Mouse (Mus musculus) thymus, adult 2 months (tissue): ENCODE data around the gene Kcna1. TPM values are rescaled to one million over a fixed set of nuclear protein-coding genes. Genes with fewer than 3 reads are reported as not detected.

Source experiments
- DNase-seq: peaks from one replicate; pipeline ENCODE4 v3.0.0; 2021
- H3K27ac ChIP-seq: fragments of 200-500 bp; 2 replicates; pipeline ENCODE4 v1.5.1; 2012; ENCODE audit warnings: low read length, control low read depth; ENCODE audit not compliant: control insufficient read depth, insufficient read depth
- H3K27me3 ChIP-seq: fragments of 200-500 bp; 2 replicates; pipeline ENCODE4 v1.6.1; 2012; ENCODE audit warnings: mild to moderate bottlenecking, low read length, moderate library complexity, mixed read lengths; ENCODE audit not compliant: control insufficient read depth, insufficient read depth
- H3K36me3 ChIP-seq: fragments of 200-500 bp; 2 replicates; pipeline ENCODE4 v1.6.1; 2012; ENCODE audit warnings: mild to moderate bottlenecking, low read length, moderate library complexity; ENCODE audit not compliant: control insufficient read depth, insufficient read depth
- H3K4me1 ChIP-seq: fragments of 200-500 bp; replicated peaks from 2 replicates; pipeline ENCODE4 v1.6.1; 2012; ENCODE audit warnings: low read length; ENCODE audit not compliant: control insufficient read depth, insufficient read depth
- H3K4me3 ChIP-seq: fragments of 200-500 bp; 2 replicates; pipeline ENCODE4 v1.5.1; 2012; ENCODE audit warnings: mild to moderate bottlenecking, low read length, control low read depth, moderate library complexity; ENCODE audit not compliant: control insufficient read depth, insufficient read depth
- CTCF ChIP-seq: fragments of 200-500 bp; IDR thresholded peaks from 2 replicates; pipeline ENCODE4 v1.5.1; 2012; ENCODE audit warnings: mild to moderate bottlenecking, control low read depth, low read length, moderate library complexity, borderline replicate concordance; ENCODE audit not compliant: control insufficient read depth, poor library complexity, insufficient read depth; ENCODE audit errors: extremely low read depth
- POLR2A ChIP-seq: fragments of 200-500 bp; IDR thresholded peaks from 2 replicates; pipeline ENCODE4 v1.6.1; 2012; ENCODE audit warnings: mild to moderate bottlenecking, low read length, control low read depth, moderate library complexity; ENCODE audit not compliant: control insufficient read depth, poor library complexity, insufficient read depth; ENCODE audit errors: extremely low read depth
- WGBS: fragments of 180-500 bp; shearing (Covaris S2); methylation state at CpG from one replicate; pipeline ENCODE4 v1.1.7; 2018; 5-methylcytosine and 5-hydroxymethylcytosine counted together
- polyA plus RNA-seq: library from polyadenylated mRNA; depleted of rRNA; stranded (reverse); fragments of >200 nt; gene quantifications from 2 replicates; pipeline ENCODE4 v1.2.3, GENCODE M21; 2012

The Kcna1 gene
- polyA plus RNA-seq, 1 experiment: 0.39 TPM

DNA sequence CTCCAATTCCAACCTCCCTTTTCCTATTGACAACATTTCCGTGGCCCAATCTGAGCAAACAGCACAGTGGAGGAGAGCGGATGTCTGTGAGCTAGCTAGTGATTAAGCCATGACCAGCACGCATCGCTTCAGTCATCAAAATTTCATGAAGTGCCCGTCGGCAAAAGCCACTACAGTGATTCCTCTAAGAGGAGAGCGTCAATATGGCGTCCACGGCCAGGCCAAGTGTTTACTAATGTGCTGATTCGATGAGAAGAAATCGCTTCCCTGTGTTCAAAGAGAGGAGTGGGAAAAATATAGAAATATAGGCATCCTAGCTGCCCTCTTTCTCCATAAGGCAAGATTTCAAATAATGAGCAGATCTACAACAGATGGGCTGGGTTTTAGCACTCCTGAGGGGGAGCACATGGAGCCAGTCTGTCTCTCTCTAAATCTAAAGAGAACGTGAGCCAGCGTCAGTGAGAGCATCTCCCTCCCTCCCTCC, 44.3 kb downstream of the Kcna1 start:
- H3K27ac ChIP-seq: no peak overlapping the region
- DNase-seq: no peak
- H3K4me1 ChIP-seq: no peaks in the 10 kb centered on the region
- no peaks in the 10 kb centered on the region for H3K36me3 ChIP-seq
- no peaks in the 10 kb centered on the region for H3K27me3 ChIP-seq
- 89% methylated on average over 13 of the region's 13 CpGs for WGBS
- no peak overlapping the region for H3K4me3 ChIP-seq
- TF ChIP-seq CTCF: no peak

DNA sequence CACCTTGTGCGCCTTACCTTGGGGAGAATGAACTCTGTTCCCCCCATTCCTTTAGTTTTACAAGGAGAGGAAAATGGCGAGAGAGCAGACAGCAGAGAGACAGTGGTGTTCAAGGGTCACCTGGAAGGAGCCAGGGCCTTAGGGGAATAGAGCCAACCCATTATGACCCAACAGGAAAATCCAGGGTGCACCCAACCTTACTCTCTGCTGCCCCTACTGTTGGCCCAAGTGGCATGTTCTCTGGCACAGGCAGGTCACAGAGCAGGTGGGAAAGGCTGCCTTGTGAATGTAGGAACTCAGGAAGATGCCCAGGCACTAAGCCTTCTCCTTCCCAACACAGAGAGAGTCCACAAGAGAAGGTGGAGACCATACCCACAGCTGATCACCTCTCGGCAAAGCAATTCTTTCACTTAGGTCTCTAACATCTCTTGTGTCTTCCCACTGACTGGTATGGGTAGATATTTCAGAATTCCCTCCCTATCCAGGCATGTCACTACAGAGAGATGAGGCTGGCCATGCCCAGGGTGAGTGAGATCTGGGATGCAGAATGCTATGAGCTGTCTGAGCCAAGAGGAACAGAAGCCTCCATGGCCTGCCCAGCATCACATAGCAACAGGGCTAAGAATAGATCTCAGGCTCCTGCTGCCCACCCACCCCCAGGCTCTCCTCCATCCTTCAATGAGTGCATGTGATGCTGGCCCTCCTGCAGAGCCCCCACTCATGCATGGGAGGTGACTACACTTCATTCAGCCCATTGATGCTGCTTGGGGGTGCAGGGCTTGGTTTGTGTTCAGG, 46.8 kb downstream of the Kcna1 start:
- no peaks in the 10 kb centered on the region for H3K4me1 ChIP-seq
- WGBS: 88% methylated on average over 3 of the region's 3 CpGs
- no peak overlapping the region for H3K27ac ChIP-seq
- no peak for TF ChIP-seq POLR2A
- no peak for TF ChIP-seq CTCF
- no peak overlapping the region for H3K4me3 ChIP-seq
- H3K27me3 ChIP-seq: no peaks in the 10 kb centered on the region
- no peaks in the 10 kb centered on the region for H3K36me3 ChIP-seq
- DNase-seq: no peak

DNA sequence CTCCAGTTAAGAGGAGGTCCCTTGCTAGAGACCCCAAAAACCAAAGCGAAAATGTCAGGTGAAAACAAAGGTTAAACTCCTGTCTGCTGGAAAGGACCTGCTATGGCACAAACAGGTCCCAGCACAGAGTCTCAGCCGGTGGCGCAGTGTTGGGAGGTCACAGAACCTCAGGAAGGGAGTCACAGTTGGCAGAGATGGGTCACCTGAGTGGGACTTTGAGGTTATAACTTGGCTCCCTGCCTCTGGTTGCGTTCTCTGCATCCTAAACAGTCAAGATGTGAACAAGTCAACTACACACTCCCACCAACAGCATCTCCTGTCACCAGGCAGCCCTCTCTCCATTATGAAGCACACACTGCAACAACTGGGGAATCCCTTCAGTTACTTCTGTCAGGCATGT, 48.4 kb downstream of the Kcna1 start:
- TF ChIP-seq POLR2A (no peak), CTCF (no peak)
- no peak for DNase-seq
- H3K4me1 ChIP-seq: no peaks in the 10 kb centered on the region
- 94% methylated on average over 4 of the region's 4 CpGs for WGBS
- H3K27me3 ChIP-seq: no peaks in the 10 kb centered on the region
- H3K4me3 ChIP-seq: no peak overlapping the region
- no peaks in the 10 kb centered on the region for H3K36me3 ChIP-seq
- H3K27ac ChIP-seq: no peak overlapping the region

DNA sequence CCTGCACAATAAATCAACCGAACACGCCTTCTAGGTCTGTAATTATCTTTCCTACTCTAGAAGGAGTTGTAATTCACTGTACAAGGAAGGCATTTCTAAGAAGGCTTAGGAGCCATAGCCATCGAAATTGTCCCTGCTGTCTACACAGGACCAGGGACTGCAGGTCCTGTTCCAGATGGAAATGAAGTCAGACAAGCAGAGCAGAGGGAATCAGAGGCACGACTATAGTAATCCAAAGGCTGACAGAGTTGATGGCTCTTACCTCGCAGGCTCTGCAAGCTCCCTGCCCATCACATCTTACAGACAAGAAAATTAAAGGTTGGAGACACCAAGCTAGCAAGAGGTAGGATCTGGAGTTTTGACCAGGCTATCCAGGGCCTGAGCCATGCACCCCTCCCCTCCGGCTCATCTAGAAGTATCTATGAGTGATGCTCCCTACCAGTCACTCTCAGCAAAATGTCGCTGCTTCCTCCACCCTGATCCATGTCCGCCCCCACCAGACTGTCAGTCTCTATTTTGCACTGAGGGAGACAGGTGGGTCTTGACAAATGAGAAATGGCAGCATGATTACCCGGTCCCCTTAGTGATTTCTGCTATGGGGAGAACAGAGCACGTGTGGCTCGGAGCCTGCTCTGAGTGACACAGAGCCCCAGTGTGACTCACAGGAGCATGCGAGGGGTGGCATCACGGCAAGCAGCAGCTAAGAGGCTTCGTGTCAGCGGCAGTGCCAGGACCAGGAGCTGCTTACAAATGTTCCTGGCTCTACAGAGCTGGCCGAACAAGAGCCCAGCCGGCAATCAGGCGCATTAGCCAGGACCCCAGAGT, 50.2 kb downstream of the Kcna1 start:
- 91% methylated on average over 18 of the region's 18 CpGs for WGBS
- no peak for DNase-seq
- no peak for TF ChIP-seq CTCF
- no peak for TF ChIP-seq POLR2A

DNA sequence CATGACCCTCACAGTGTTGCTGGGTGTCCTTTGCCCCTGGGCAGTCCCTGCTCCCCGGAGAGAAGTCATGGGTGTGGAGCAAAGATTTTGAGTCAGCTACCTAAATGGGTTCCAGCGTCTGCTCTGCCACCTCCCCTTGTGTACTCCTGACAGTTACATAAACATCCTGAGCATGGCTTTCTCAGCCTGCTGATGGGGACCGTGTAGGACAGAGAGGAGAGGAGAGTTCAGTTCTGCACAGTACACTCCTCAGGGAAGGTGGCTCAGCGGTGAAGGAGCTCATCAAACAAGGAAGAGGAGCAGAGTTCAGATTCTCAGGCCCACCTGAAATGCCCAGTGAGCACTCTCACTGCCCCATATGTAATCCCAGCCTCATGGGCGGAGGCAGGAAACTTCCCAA, 51.1 kb downstream of the Kcna1 start:
- 59% methylated on average over 5 of the region's 5 CpGs for WGBS
- no peak for TF ChIP-seq CTCF
- no peak for TF ChIP-seq POLR2A
- no peak overlapping the region for H3K27ac ChIP-seq
- no peaks in the 10 kb centered on the region for H3K4me1 ChIP-seq
- no peak overlapping the region for H3K4me3 ChIP-seq
- H3K36me3 ChIP-seq: no peaks in the 10 kb centered on the region
- H3K27me3 ChIP-seq: no peaks in the 10 kb centered on the region
- no peak for DNase-seq

More for the DNA sequence above, 50.2 kb downstream of the Kcna1 start:
- Histone ChIP-seq H3K27ac (no peak overlapping the region), H3K4me1 (no peaks in the 10 kb centered on the region), H3K4me3 (no peak overlapping the region), H3K27me3 (no peaks in the 10 kb centered on the region), H3K36me3 (no peaks in the 10 kb centered on the region)

DNA sequence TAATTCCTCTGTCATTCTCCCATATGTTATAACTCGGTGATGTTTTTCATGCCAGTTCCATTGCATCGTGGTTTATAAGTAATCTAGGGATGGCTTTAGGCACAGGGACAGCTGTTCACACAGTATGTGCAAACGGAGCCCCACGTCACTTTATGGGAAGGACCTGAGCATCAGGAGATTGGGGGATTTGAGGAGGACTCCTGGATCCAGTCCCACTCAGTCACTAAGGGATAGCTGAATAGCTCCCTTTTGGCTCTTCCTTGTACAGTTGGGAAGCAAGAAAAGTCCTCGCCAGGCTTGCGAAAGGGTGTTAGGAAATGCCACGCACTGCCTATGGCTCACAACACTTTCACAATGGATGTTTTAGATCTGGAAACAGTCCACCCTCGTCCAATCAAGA, 51.8 kb downstream of the Kcna1 start:
- Histone ChIP-seq H3K4me1 (no peaks in the 10 kb centered on the region), H3K36me3 (no peaks in the 10 kb centered on the region), H3K27ac (no peak overlapping the region), H3K4me3 (no peak overlapping the region), H3K27me3 (no peaks in the 10 kb centered on the region)
- DNase-seq: no peak
- TF ChIP-seq CTCF (no peak), POLR2A (no peak)
- WGBS: 91% methylated on average over 8 of the region's 8 CpGs
